Mouse (Mus musculus): ENCODE results near the gene Prf1. TPM values are rescaled to one million over a fixed set of nuclear protein-coding genes. Genes with fewer than 3 reads are reported as not detected.

Gene Prf1
- polyA plus RNA-seq, 1 experiment from 2014 or later, result not detected

GRCm38 (mm10) chr10:61296713-61297445, 754 bp upstream of the Prf1 start:
- no peak for DNase-seq (ENCODE audit: low spot score)
- Histone ChIP-seq H3K9ac (ENCODE audit: low read length) (no peak overlapping the region), H3K27me3 (ENCODE audit: control insufficient read depth, insufficient read depth, low read length) (no peaks in the 10 kb centered on the region), H3K27ac (replicated peaks; ENCODE audit: low read depth, low read length) (no peak overlapping the region), H3K4me1 (ENCODE audit: control insufficient read depth, insufficient read depth, low read length) (no peaks in the 10 kb centered on the region), H3K36me3 (ENCODE audit: control insufficient read depth, insufficient read depth, low read length) (no peaks in the 10 kb centered on the region), H3K4me3 (ENCODE audit: low read depth, low read length) (no peak overlapping the region), H3K9me3 (ENCODE audit: control insufficient read depth, low read length) (no peaks in the 10 kb centered on the region), H3K4me2 (ENCODE audit: low read depth, severe bottlenecking) (no peak overlapping the region)
- no peak for ATAC-seq (ENCODE audit: insufficient number of reproducible peaks, low FRiP score, low TSS enrichment, low read depth)
- 80% methylated on average over 8 of the region's 8 CpGs for WGBS

- ATAC-seq (ENCODE audit: insufficient number of reproducible peaks, low FRiP score, low TSS enrichment, low read depth) (no peak), DNase-seq (ENCODE audit: low spot score) (no peak)
- WGBS, result 75% methylated on average over 3 of the region's 3 CpGs
Observed at GRCm38 (mm10) chr10:61300996-61301395, 3.4 kb downstream of the Prf1 start.

GRCm38 (mm10) chr10:61304046-61304445, 6.4 kb downstream of the Prf1 start:
- Histone ChIP-seq H3K9ac (ENCODE audit: low read length) (no peak overlapping the region), H3K4me3 (ENCODE audit: low read depth, low read length) (no peak overlapping the region), H3K9me3 (ENCODE audit: control insufficient read depth, low read length) (no peaks in the 10 kb centered on the region), H3K4me2 (ENCODE audit: low read depth, severe bottlenecking) (no peak overlapping the region), H3K36me3 (ENCODE audit: control insufficient read depth, insufficient read depth, low read length) (no peaks in the 10 kb centered on the region), H3K4me1 (ENCODE audit: control insufficient read depth, insufficient read depth, low read length) (no peaks in the 10 kb centered on the region), H3K27ac (replicated peaks; ENCODE audit: low read depth, low read length) (no peak overlapping the region), H3K27me3 (ENCODE audit: control insufficient read depth, insufficient read depth, low read length) (no peaks in the 10 kb centered on the region)
- 82% methylated on average over 6 of the region's 6 CpGs for WGBS
- ATAC-seq (ENCODE audit: insufficient number of reproducible peaks, low FRiP score, low TSS enrichment, low read depth) (no peak), DNase-seq (ENCODE audit: low spot score) (no peak)

More at GRCm38 (mm10) chr10:61300996-61301395, 3.4 kb downstream of the Prf1 start:
- Histone ChIP-seq H3K4me1 (ENCODE audit: control insufficient read depth, insufficient read depth, low read length) (no peaks in the 10 kb centered on the region), H3K9me3 (ENCODE audit: control insufficient read depth, low read length) (no peaks in the 10 kb centered on the region), H3K27ac (replicated peaks; ENCODE audit: low read depth, low read length) (no peak overlapping the region), H3K9ac (ENCODE audit: low read length) (no peak overlapping the region), H3K4me2 (ENCODE audit: low read depth, severe bottlenecking) (no peak overlapping the region), H3K4me3 (ENCODE audit: low read depth, low read length) (no peak overlapping the region), H3K27me3 (ENCODE audit: control insufficient read depth, insufficient read depth, low read length) (no peaks in the 10 kb centered on the region), H3K36me3 (ENCODE audit: control insufficient read depth, insufficient read depth, low read length) (no peaks in the 10 kb centered on the region)

- WGBS, result 84% methylated on average over 13 of the region's 13 CpGs
- Histone ChIP-seq H3K4me2 (ENCODE audit: low read depth, severe bottlenecking) (no peak overlapping the region), H3K9me3 (ENCODE audit: control insufficient read depth, low read length) (no peaks in the 10 kb centered on the region), H3K36me3 (ENCODE audit: control insufficient read depth, insufficient read depth, low read length) (no peaks in the 10 kb centered on the region), H3K4me1 (ENCODE audit: control insufficient read depth, insufficient read depth, low read length) (no peaks in the 10 kb centered on the region), H3K27me3 (ENCODE audit: control insufficient read depth, insufficient read depth, low read length) (no peaks in the 10 kb centered on the region), H3K4me3 (ENCODE audit: low read depth, low read length) (no peak overlapping the region), H3K27ac (replicated peaks; ENCODE audit: low read depth, low read length) (no peak overlapping the region), H3K9ac (ENCODE audit: low read length) (no peak overlapping the region)
- DNase-seq (ENCODE audit: low spot score) (no peak), ATAC-seq (ENCODE audit: insufficient number of reproducible peaks, low FRiP score, low TSS enrichment, low read depth) (no peak)
Observed at GRCm38 (mm10) chr10:61305928-61306590, 8.4 kb downstream of the Prf1 start.

GRCm38 (mm10) chr10:61308706-61309320, 11.2 kb downstream of the Prf1 start:
- Histone ChIP-seq H3K9me3 (ENCODE audit: control insufficient read depth, low read length) (no peaks in the 10 kb centered on the region), H3K4me2 (ENCODE audit: low read depth, severe bottlenecking) (no peak overlapping the region), H3K4me3 (ENCODE audit: low read depth, low read length) (no peak overlapping the region), H3K9ac (ENCODE audit: low read length) (no peak overlapping the region), H3K27ac (replicated peaks; ENCODE audit: low read depth, low read length) (no peak overlapping the region), H3K4me1 (ENCODE audit: control insufficient read depth, insufficient read depth, low read length) (0 out of 2 replicates have a peak, but pooled peaks cover 4% of the 10 kb centered on the region), H3K27me3 (ENCODE audit: control insufficient read depth, insufficient read depth, low read length) (no peaks in the 10 kb centered on the region), H3K36me3 (ENCODE audit: control insufficient read depth, insufficient read depth, low read length) (no peaks in the 10 kb centered on the region)
- 45% methylated on average over 12 of the region's 12 CpGs for WGBS
- peak; percentile 39 for DNase-seq (ENCODE audit: low spot score)
- ATAC-seq (ENCODE audit: insufficient number of reproducible peaks, low FRiP score, low TSS enrichment, low read depth), result peak; percentile 69; the same call in 1 of the 2 replicates

GRCm38 (mm10) chr10:61312159-61312558, 14.5 kb downstream of the Prf1 start:
- Histone ChIP-seq H3K4me2 (ENCODE audit: low read depth, severe bottlenecking) (no peak overlapping the region), H3K4me1 (ENCODE audit: control insufficient read depth, insufficient read depth, low read length) (0 out of 2 replicates have a peak, but pooled peaks cover 4% of the 10 kb centered on the region), H3K9me3 (ENCODE audit: control insufficient read depth, low read length) (no peaks in the 10 kb centered on the region), H3K36me3 (ENCODE audit: control insufficient read depth, insufficient read depth, low read length) (no peaks in the 10 kb centered on the region), H3K27me3 (ENCODE audit: control insufficient read depth, insufficient read depth, low read length) (no peaks in the 10 kb centered on the region), H3K27ac (replicated peaks; ENCODE audit: low read depth, low read length) (no peak overlapping the region), H3K9ac (ENCODE audit: low read length) (no peak overlapping the region), H3K4me3 (ENCODE audit: low read depth, low read length) (no peak overlapping the region)
- WGBS, result 68% methylated on average over 6 of the region's 6 CpGs
- DNase-seq (ENCODE audit: low spot score) (no peak), ATAC-seq (ENCODE audit: insufficient number of reproducible peaks, low FRiP score, low TSS enrichment, low read depth) (no peak)

GRCm38 (mm10) chr10:61312754-61313153, 15.1 kb downstream of the Prf1 start:
- no peak overlapping the region for H3K9ac ChIP-seq (ENCODE audit: low read length)
- H3K4me3 ChIP-seq (ENCODE audit: low read depth, low read length), result no peak overlapping the region
- no peaks in the 10 kb centered on the region for H3K27me3 ChIP-seq (ENCODE audit: control insufficient read depth, insufficient read depth, low read length)
- DNase-seq (ENCODE audit: low spot score) (peak; percentile 49), ATAC-seq (ENCODE audit: insufficient number of reproducible peaks, low FRiP score, low TSS enrichment, low read depth) (0 out of 2 replicates have a peak, but pooled peaks have one; percentile 26)
- WGBS, result 15% methylated on average over 7 of the region's 7 CpGs
- no peak overlapping the region for H3K4me2 ChIP-seq (ENCODE audit: low read depth, severe bottlenecking)
- H3K9me3 ChIP-seq (ENCODE audit: control insufficient read depth, low read length), result no peaks in the 10 kb centered on the region
- H3K4me1 ChIP-seq (ENCODE audit: control insufficient read depth, insufficient read depth, low read length), result peaks cover 7% of the 10 kb centered on the region; the same call in 1 of the 2 replicates
- H3K27ac ChIP-seq (replicated peaks; ENCODE audit: low read depth, low read length), result no peak overlapping the region
- H3K36me3 ChIP-seq (ENCODE audit: control insufficient read depth, insufficient read depth, low read length), result no peaks in the 10 kb centered on the region

- Histone ChIP-seq H3K9me3 (ENCODE audit: control insufficient read depth, low read length) (no peaks in the 10 kb centered on the region), H3K27me3 (ENCODE audit: control insufficient read depth, insufficient read depth, low read length) (no peaks in the 10 kb centered on the region), H3K27ac (replicated peaks; ENCODE audit: low read depth, low read length) (no peak overlapping the region), H3K4me1 (ENCODE audit: control insufficient read depth, insufficient read depth, low read length) (peaks cover 7% of the 10 kb centered on the region; the same call in 1 of the 2 replicates), H3K9ac (ENCODE audit: low read length) (no peak overlapping the region), H3K36me3 (ENCODE audit: control insufficient read depth, insufficient read depth, low read length) (no peaks in the 10 kb centered on the region), H3K4me2 (ENCODE audit: low read depth, severe bottlenecking) (no peak overlapping the region), H3K4me3 (ENCODE audit: low read depth, low read length) (no peak overlapping the region)
- WGBS, result 63% methylated on average over 7 of the region's 7 CpGs
- no peak for ATAC-seq (ENCODE audit: insufficient number of reproducible peaks, low FRiP score, low TSS enrichment, low read depth)
- no peak for DNase-seq (ENCODE audit: low spot score)
Observed at GRCm38 (mm10) chr10:61313750-61314149, 16.1 kb downstream of the Prf1 start.
